ENCODE assay signal across 18 mouse cellular contexts in the genomic region with DNA sequence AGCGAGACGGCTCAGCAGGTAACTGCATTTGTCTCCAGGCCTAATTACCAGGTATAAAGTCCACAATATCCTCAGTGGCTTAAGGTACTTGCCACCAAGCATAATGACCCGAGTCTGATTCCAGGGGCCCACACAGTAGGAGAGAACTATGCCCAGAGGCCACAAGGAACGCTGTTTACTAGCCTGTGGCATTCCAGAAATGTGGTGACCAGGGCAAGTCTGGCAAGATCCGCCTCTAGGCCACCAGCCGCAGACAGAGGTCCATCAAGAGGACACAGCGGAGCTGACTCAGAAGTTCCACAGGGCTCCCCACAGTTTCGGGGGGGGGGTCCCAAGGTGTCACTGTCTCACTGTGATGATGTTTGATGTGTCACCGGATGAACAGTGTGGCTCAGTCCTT. TPM values are rescaled to one million over a fixed set of nuclear protein-coding genes. Genes with fewer than 3 reads are reported as not detected.
A peak's percentile ranks its signal among the peaks of the same experiment; 100 is the strongest.
DNase-seq lines count a peak whose midpoint lies in the region; ATAC-seq and TF ChIP-seq lines count a peak whose summit lies in the region.
"Had no signal": no experiment of that assay in that cellular context is flagged by ENCODE, and none has a peak within 500 bp of the region (broad histone marks: within the 10 kb centered on the region; RNA-seq: fewer than 3 reads in every experiment).

No protein-coding gene starts in this region.

- TF ChIP-seq EP300 in liver, postnatal 0 days (IDR thresholded peaks at IDR 0.05; ENCODE audit: low read depth) = no peak

- no peak overlapping the region for H3K4me3 ChIP-seq in heart, embryonic 14.5 days (ENCODE audit: control insufficient read depth in 1 of 2, insufficient read depth in 1 of 2, low read depth in 1 of 2, low read length in 2 of 2)
- H3K4me3 ChIP-seq in kidney, embryonic 16.5 days (ENCODE audit: low read length) = no peak overlapping the region
- no peak overlapping the region for H3K4me3 ChIP-seq in liver, postnatal 0 days (ENCODE audit: low read depth, low read length)
- H3K4me3 ChIP-seq: embryonic facial prominence, embryonic 13.5 days; left cerebral cortex, adult 2 months; limb, embryonic 13.5 days; liver, embryonic 15.5 days; megakaryocyte, embryonic 14.5 days had no signal

- no peak overlapping the region for H3K4me2 ChIP-seq in heart, embryonic 14.5 days (ENCODE audit: low read length)
- no peak overlapping the region for H3K4me2 ChIP-seq in kidney, embryonic 16.5 days (replicated peaks; ENCODE audit: low read depth, low read length)
- no peak overlapping the region for H3K4me2 ChIP-seq in liver, postnatal 0 days (ENCODE audit: low read depth, low read length)
- H3K4me2 ChIP-seq: embryonic facial prominence, embryonic 13.5 days; limb, embryonic 13.5 days; liver, embryonic 15.5 days had no signal

- TF ChIP-seq CTCF in liver, postnatal 0 days (IDR thresholded peaks at IDR 0.05; ENCODE audit: low read depth) = no peak

- no peaks in the 10 kb centered on the region for H3K9me3 ChIP-seq in heart, embryonic 14.5 days (ENCODE audit: control insufficient read depth, low read length)
- no peaks in the 10 kb centered on the region for H3K9me3 ChIP-seq in kidney, embryonic 16.5 days (ENCODE audit: low read length)
- no peaks in the 10 kb centered on the region for H3K9me3 ChIP-seq in liver, postnatal 0 days (ENCODE audit: low read length)
- H3K9me3 ChIP-seq: embryonic facial prominence, embryonic 13.5 days; limb, embryonic 13.5 days; liver, embryonic 15.5 days; megakaryocyte, embryonic 14.5 days had no signal

- intact Hi-C loops in heart, postnatal 36 days (cut with DNase I) = no loop called here

- 45% methylated on average over 9 of the region's 9 CpGs for WGBS in heart, embryonic 14.5 days
- 66% methylated on average over 9 of the region's 9 CpGs for WGBS in kidney, embryonic 16.5 days
- 76% methylated on average over 9 of the region's 9 CpGs for whole genome bisulfite sequencing in liver, postnatal 0 days (ENCODE audit: insufficient replicate concordance)

- H3K27me3 ChIP-seq in heart, embryonic 14.5 days (ENCODE audit: control insufficient read depth, insufficient read depth, low read length) = no peaks in the 10 kb centered on the region
- H3K27me3 ChIP-seq in kidney, embryonic 16.5 days (ENCODE audit: insufficient read depth, low read length) = no peaks in the 10 kb centered on the region
- H3K27me3 ChIP-seq in liver, postnatal 0 days (ENCODE audit: insufficient read depth, low read length) = no peaks in the 10 kb centered on the region
- H3K27me3 ChIP-seq: embryonic facial prominence, embryonic 13.5 days; limb, embryonic 13.5 days; liver, embryonic 15.5 days had no signal

- peak overlapping the region; percentile 60 to 72 for H3K27ac ChIP-seq in heart, embryonic 14.5 days (replicated peaks in 1 of 2; ENCODE audit: control insufficient read depth in 1 of 2, insufficient read depth in 1 of 2, low read depth in 2 of 2, low read length in 2 of 2)
- no peak overlapping the region for H3K27ac ChIP-seq in kidney, embryonic 16.5 days (ENCODE audit: low read length)
- H3K27ac ChIP-seq in liver, postnatal 0 days (ENCODE audit: low read depth) = no peak overlapping the region
- H3K27ac ChIP-seq: embryonic facial prominence, embryonic 13.5 days; left cerebral cortex, adult 2 months; limb, embryonic 13.5 days; liver, embryonic 15.5 days had no signal

- peak overlapping the region; percentile 18; the same call in 1 of the 2 replicates for H3K9ac ChIP-seq in heart, embryonic 14.5 days (ENCODE audit: low read length)
- H3K9ac ChIP-seq in kidney, embryonic 16.5 days (replicated peaks; ENCODE audit: low read length) = no peak overlapping the region
- H3K9ac ChIP-seq in liver, postnatal 0 days (replicated peaks) = no peak overlapping the region
- H3K9ac ChIP-seq: embryonic facial prominence, embryonic 13.5 days; limb, embryonic 13.5 days; liver, embryonic 15.5 days had no signal

- H3K4me1 ChIP-seq in heart, embryonic 14.5 days (ENCODE audit: control insufficient read depth in 2 of 2, insufficient read depth in 2 of 2, low read length in 2 of 2) = peaks cover 42 to 72% of the 10 kb centered on the region in 2 experiments
- H3K4me1 ChIP-seq in kidney, embryonic 16.5 days (ENCODE audit: insufficient read depth, low read length) = peaks cover 44% of the 10 kb centered on the region
- H3K4me1 ChIP-seq in liver, postnatal 0 days (ENCODE audit: insufficient read depth) = peaks cover 5% of the 10 kb centered on the region

- DNase-seq in heart, postnatal 36 days = no peak
- peak; percentile 4 for DNase-seq in lung, postnatal 10 days
- DNase-seq in lung, postnatal 36 days = no peak
- no peak for DNase-seq in thymus, postnatal 25 days
- no peak for DNase-seq in adipocyte (ENCODE audit: low spot score)
- no peak for DNase-seq in liver, postnatal 0 days
- DNase-seq: adrenal gland, postnatal 10 days; cerebellum, adult 8-10 months; gastrocnemius, postnatal 36 days had no signal

- H3K36me3 ChIP-seq in heart, embryonic 14.5 days (ENCODE audit: control insufficient read depth, insufficient read depth, low read length) = peaks cover 12% of the 10 kb centered on the region; the same call in 1 of the 2 replicates
- peaks cover 4% of the 10 kb centered on the region; the same call in 1 of the 2 replicates for H3K36me3 ChIP-seq in kidney, embryonic 16.5 days (ENCODE audit: insufficient read depth, low read length)
- H3K36me3 ChIP-seq in liver, postnatal 0 days (replicated peaks; ENCODE audit: insufficient read depth, low read length) = no peaks in the 10 kb centered on the region
- H3K36me3 ChIP-seq: liver, embryonic 15.5 days had no signal

- ATAC-seq in heart, embryonic 14.5 days (ENCODE audit: insufficient number of reproducible peaks, insufficient read depth, low FRiP score, low read depth) = 0 out of 2 replicates have a peak, but pooled peaks have one; percentile 7
- ATAC-seq in kidney, embryonic 16.5 days (ENCODE audit: low FRiP score, low TSS enrichment) = peak; percentile 20; the same call in 1 of the 2 replicates
- ATAC-seq in liver, postnatal 0 days = no peak
- ATAC-seq: hindbrain, embryonic 16.5 days; midbrain, embryonic 16.5 days had no signal

RNA-seq across cellular contexts. Expression of gene Bmp7, which starts 34.0 kb away (rescaled TPM):
- 50.5 and 53.7 TPM in 2 replicates for polyA plus RNA-seq in heart, embryonic 14.5 days (2014; fragmentation: Nextera tagmentation; extraction: Ambion mirVana)
- 1 to 10 TPM; 1.1 to 1.2 TPM for total RNA-seq in heart, postnatal 36 days (2021)
- polyA plus RNA-seq in kidney, embryonic 16.5 days (2015; fragmentation: Nextera tagmentation; extraction: Ambion mirVana) = 39.8 and 49.7 TPM in 2 replicates
- polyA plus RNA-seq in liver, postnatal 0 days (2015; fragmentation: Nextera tagmentation; extraction: Ambion mirVana) = 0.32 and 0.49 TPM in 2 replicates

Comparison
In these comparisons a context has a peak if more than half of its experiments do, and no peak if none do; other contexts are left out.
1. H3K27ac ChIP-seq: peak in heart, embryonic 14.5 days (2 of 2); none in kidney, embryonic 16.5 days (single experiment) and liver, postnatal 0 days (single experiment).
2. RNA of gene Bmp7, which starts 34.0 kb away (polyA plus RNA-seq): 50.5 to 53.7 TPM in heart, embryonic 14.5 days and 39.8 to 49.7 TPM in kidney, embryonic 16.5 days; 0.32 to 0.49 TPM in liver, postnatal 0 days; every median in the first group is over 10 times any median in the second.